Mouse (Mus musculus): ENCODE data around the gene Cytip. TPM values are rescaled to one million over a fixed set of nuclear protein-coding genes. Genes with fewer than 3 reads are reported as not detected.

Cytip gene
- polyA plus RNA-seq, 1 experiment, result 152 TPM

DNA sequence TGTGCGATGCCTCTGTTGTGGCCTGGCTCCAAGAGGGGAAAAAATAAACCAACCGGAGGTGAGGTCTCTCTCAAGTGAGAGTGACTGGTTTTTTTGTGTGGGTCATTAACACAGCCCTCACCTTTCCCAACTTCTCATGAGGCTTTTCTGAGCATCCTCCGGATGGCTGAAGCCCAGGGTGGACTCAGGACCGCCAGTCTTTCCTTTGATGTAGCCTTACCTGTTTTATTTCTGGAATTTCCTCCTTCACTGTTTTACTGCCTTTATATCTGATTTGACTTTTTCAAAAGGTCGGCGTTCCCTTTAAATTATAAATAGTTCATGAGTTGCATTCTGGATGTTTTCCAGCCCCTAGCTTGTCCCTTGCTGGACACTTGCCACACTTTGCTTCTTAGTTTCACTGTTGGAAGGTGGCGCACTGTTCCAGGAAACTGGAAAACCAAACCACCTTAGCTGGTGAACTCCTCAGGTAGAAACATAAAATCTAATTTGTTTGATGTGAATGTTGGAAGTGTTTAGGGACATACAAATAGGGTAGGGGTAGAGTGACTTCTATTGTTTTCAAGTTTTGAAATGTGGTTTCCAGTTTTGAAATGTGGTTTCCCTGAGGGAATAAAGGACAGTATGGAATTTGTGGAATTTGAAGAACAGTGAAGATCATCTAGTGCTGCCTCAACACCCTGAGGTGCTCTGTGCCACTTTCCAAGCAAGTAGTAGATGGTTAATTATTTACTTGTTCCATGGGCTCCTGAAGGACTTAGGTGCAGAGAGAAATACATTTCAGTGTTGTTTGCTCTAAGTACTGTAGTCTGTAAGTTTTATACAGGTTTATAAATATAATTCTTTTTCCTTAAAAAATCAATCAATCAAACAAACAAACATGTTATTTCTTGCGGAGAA lies 19.7 kb downstream of the Cytip start:
- no peaks in the 10 kb centered on the region for H3K36me3 ChIP-seq (ENCODE audit: control insufficient read depth, insufficient read depth, low read length)
- no peaks in the 10 kb centered on the region for H3K27me3 ChIP-seq (ENCODE audit: control insufficient read depth, insufficient read depth, low read length)
- TF ChIP-seq POLR2A (IDR thresholded peaks at IDR 0.05; ENCODE audit: low read depth, low read length) (no peak), CTCF (IDR thresholded peaks at IDR 0.05; ENCODE audit: extremely low read depth, insufficient read depth, insufficient read length, insufficient replicate concordance) (no peak)
- 80% methylated on average over 8 of the region's 8 CpGs for WGBS
- no peak overlapping the region for H3K27ac ChIP-seq (ENCODE audit: insufficient read depth, low read length)
- no peak for DNase-seq (ENCODE audit: low read depth in 1 of 2, low spot score in 2 of 2)
- H3K4me3 ChIP-seq (ENCODE audit: extremely low read depth, insufficient read depth, insufficient read length), result no peak overlapping the region
- H3K4me1 ChIP-seq (ENCODE audit: control insufficient read depth, insufficient read depth, insufficient read length), result peaks cover 3% of the 10 kb centered on the region; the same call in 1 of the 2 replicates

DNA sequence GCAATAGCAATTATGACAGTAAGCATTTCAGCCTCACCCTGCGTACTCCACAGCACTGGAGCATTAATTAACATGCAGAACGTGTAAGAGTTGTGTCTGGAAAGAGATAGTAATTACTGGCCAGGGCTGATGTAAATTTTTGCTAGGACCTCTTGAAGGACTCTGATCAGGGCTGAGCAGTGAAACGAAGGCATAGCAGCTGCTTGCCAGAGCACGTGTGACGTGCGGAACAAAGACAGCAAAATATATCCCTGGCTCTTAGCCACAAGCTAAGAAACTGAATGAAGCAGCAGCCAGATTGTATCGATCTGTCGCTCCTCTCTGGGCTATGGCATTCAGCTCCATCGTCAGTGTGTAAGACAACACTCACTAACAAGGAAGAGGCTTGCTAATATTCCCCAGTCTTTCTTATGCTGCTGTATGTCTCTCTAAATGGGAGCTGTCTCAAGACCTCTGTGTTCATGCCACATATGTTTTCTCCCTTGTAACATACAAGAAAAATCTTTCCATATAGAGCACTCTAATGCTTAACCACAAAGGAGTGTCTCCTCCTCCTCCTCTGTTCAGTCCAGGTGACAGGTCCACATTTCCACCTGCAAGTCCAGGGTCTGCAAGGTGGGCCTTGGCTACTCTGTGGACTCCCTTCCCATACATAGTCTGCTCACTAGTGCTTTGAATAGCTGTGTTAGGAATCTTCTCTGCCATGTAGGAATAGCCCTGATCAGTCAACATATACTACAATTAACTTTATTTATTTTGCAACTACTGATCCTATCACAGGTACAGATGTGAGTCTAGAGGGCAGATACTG lies 20.7 kb downstream of the Cytip start:
- Histone ChIP-seq H3K4me3 (ENCODE audit: extremely low read depth, insufficient read depth, insufficient read length) (no peak overlapping the region), H3K27ac (ENCODE audit: insufficient read depth, low read length) (no peak overlapping the region), H3K27me3 (ENCODE audit: control insufficient read depth, insufficient read depth, low read length) (no peaks in the 10 kb centered on the region), H3K36me3 (ENCODE audit: control insufficient read depth, insufficient read depth, low read length) (no peaks in the 10 kb centered on the region), H3K4me1 (ENCODE audit: control insufficient read depth, insufficient read depth, insufficient read length) (peaks cover 3% of the 10 kb centered on the region; the same call in 1 of the 2 replicates)
- WGBS, result 92% methylated on average over 9 of the region's 9 CpGs
- TF ChIP-seq CTCF (IDR thresholded peaks at IDR 0.05; ENCODE audit: extremely low read depth, insufficient read depth, insufficient read length, insufficient replicate concordance) (no peak), POLR2A (IDR thresholded peaks at IDR 0.05; ENCODE audit: low read depth, low read length) (no peak)
- no peak for DNase-seq (ENCODE audit: low read depth in 1 of 2, low spot score in 2 of 2)

GRCm38 (mm10) chr2:58172963-58173362 lies 22.4 kb downstream of the Cytip start:
- no peaks in the 10 kb centered on the region for H3K36me3 ChIP-seq (ENCODE audit: control insufficient read depth, insufficient read depth, low read length)
- no peak for DNase-seq (ENCODE audit: low read depth in 1 of 2, low spot score in 2 of 2)
- H3K4me3 ChIP-seq (ENCODE audit: extremely low read depth, insufficient read depth, insufficient read length), result no peak overlapping the region
- WGBS, result 48% methylated on average over 3 of the region's 3 CpGs
- H3K4me1 ChIP-seq (ENCODE audit: control insufficient read depth, insufficient read depth, insufficient read length), result peaks cover 3% of the 10 kb centered on the region
- TF ChIP-seq POLR2A (IDR thresholded peaks at IDR 0.05; ENCODE audit: low read depth, low read length) (no peak), CTCF (IDR thresholded peaks at IDR 0.05; ENCODE audit: extremely low read depth, insufficient read depth, insufficient read length, insufficient replicate concordance) (no peak)
- H3K27ac ChIP-seq (ENCODE audit: insufficient read depth, low read length), result no peak overlapping the region
- no peaks in the 10 kb centered on the region for H3K27me3 ChIP-seq (ENCODE audit: control insufficient read depth, insufficient read depth, low read length)

DNA sequence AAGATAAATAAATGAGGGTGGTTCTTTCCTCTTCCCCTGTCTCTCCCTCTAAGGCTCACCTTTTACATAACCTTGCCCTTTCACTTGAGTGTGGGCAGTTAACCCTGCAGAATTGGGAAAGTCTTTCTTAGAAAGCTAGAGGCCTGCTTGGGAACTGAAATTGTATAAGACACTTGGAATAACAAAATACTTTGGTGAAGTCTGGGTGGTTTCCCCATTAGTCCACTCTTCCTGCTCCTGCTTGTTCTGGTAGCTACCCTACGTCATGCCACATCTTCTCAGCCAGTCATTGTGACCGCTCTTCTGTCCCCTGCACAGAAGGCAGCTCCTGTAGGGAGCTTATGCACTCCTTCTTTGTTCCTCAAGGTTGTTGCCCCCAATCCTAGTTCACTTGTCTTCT lies 26.2 kb downstream of the Cytip start:
- no peak for TF ChIP-seq POLR2A (IDR thresholded peaks at IDR 0.05; ENCODE audit: low read depth, low read length)
- TF ChIP-seq CTCF (IDR thresholded peaks at IDR 0.05; ENCODE audit: extremely low read depth, insufficient read depth, insufficient read length, insufficient replicate concordance), result no peak
- Histone ChIP-seq H3K4me1 (ENCODE audit: control insufficient read depth, insufficient read depth, insufficient read length) (peaks cover 6% of the 10 kb centered on the region), H3K4me3 (ENCODE audit: extremely low read depth, insufficient read depth, insufficient read length) (no peak overlapping the region), H3K27ac (ENCODE audit: insufficient read depth, low read length) (no peak overlapping the region), H3K36me3 (ENCODE audit: control insufficient read depth, insufficient read depth, low read length) (no peaks in the 10 kb centered on the region), H3K27me3 (ENCODE audit: control insufficient read depth, insufficient read depth, low read length) (no peaks in the 10 kb centered on the region)
- 89% methylated on average over 2 of the region's 2 CpGs for WGBS
- DNase-seq (ENCODE audit: low read depth in 1 of 2, low spot score in 2 of 2), result no peak

GRCm38 (mm10) chr2:58167654-58168053 lies 27.7 kb downstream of the Cytip start:
- Histone ChIP-seq H3K4me1 (ENCODE audit: control insufficient read depth, insufficient read depth, insufficient read length) (peaks cover 11% of the 10 kb centered on the region), H3K36me3 (ENCODE audit: control insufficient read depth, insufficient read depth, low read length) (no peaks in the 10 kb centered on the region), H3K27me3 (ENCODE audit: control insufficient read depth, insufficient read depth, low read length) (no peaks in the 10 kb centered on the region), H3K4me3 (ENCODE audit: extremely low read depth, insufficient read depth, insufficient read length) (no peak overlapping the region), H3K27ac (ENCODE audit: insufficient read depth, low read length) (no peak overlapping the region)
- DNase-seq (ENCODE audit: low read depth in 1 of 2, low spot score in 2 of 2), result no peak
- 65% methylated on average over 3 of the region's 3 CpGs for WGBS
- no peak for TF ChIP-seq POLR2A (IDR thresholded peaks at IDR 0.05; ENCODE audit: low read depth, low read length)
- no peak for TF ChIP-seq CTCF (IDR thresholded peaks at IDR 0.05; ENCODE audit: extremely low read depth, insufficient read depth, insufficient read length, insufficient replicate concordance)

DNA sequence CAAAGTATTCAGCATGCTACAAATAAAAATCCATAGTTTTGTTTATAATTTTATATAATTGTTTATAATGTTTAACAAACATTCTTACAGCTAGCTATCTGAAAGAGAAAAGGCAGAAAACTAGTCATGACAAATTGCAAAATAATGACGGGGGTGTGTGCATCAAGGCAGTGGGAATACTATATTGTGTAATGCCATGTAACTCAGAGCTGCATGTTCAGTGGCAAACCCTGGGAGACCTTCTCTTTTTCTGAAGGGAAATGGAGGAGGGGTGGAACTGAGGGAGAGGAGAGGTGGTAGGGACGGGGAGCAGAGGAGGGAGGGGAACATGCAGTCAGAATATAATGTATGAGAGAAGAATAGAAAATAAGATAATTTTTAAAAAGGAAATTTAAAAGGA lies 28.6 kb downstream of the Cytip start:
- Histone ChIP-seq H3K4me3 (ENCODE audit: extremely low read depth, insufficient read depth, insufficient read length) (no peak overlapping the region), H3K27ac (ENCODE audit: insufficient read depth, low read length) (no peak overlapping the region), H3K4me1 (ENCODE audit: control insufficient read depth, insufficient read depth, insufficient read length) (peaks cover 11% of the 10 kb centered on the region), H3K27me3 (ENCODE audit: control insufficient read depth, insufficient read depth, low read length) (no peaks in the 10 kb centered on the region), H3K36me3 (ENCODE audit: control insufficient read depth, insufficient read depth, low read length) (no peaks in the 10 kb centered on the region)
- no peak for DNase-seq (ENCODE audit: low read depth in 1 of 2, low spot score in 2 of 2)
- WGBS, result 59% methylated on average over 2 of the region's 2 CpGs
- no peak for TF ChIP-seq POLR2A (IDR thresholded peaks at IDR 0.05; ENCODE audit: low read depth, low read length)
